Mouse (Mus musculus) midbrain, postnatal 0 days (tissue): ENCODE results near the gene Ifna14. TPM values are rescaled to one million over a fixed set of nuclear protein-coding genes. Genes with fewer than 3 reads are reported as not detected.

Source experiments
- ATAC-seq: fragments of 200-750 bp; cut with Nextera tagmentation; 2 replicates; pipeline ENCODE4 v1.8.0; 2017; ENCODE audit warnings: moderate number of reproducible peaks, mild to moderate bottlenecking, moderate TSS enrichment, moderate library complexity; ENCODE audit not compliant: low FRiP score
- DNase-seq: peaks from one replicate; pipeline ENCODE4 v3.0.0-alpha.2; 2015; ENCODE audit warnings: low spot score
- H3K27ac ChIP-seq: fragments of 300-500 bp; sonication (generic); 2 replicates; pipeline ENCODE4 v1.5.1; 2014; ENCODE audit warnings: low read depth, mild to moderate bottlenecking, low read length, mixed read lengths
- H3K27me3 ChIP-seq: fragments of 300-500 bp; sonication (generic); 2 replicates; pipeline ENCODE4 v1.6.1; 2014; ENCODE audit warnings: low read length, control low read depth, mixed read lengths; ENCODE audit not compliant: insufficient read depth
- H3K36me3 ChIP-seq: fragments of 300-500 bp; sonication (generic); 2 replicates; pipeline ENCODE4 v1.6.1; 2014; ENCODE audit warnings: low read length, control low read depth, mixed read lengths; ENCODE audit not compliant: insufficient read depth
- H3K4me1 ChIP-seq: fragments of 300-500 bp; sonication (generic); 2 replicates; pipeline ENCODE4 v1.6.1; 2014; ENCODE audit warnings: mild to moderate bottlenecking, control low read depth, antibody characterized with exemption, low read length, mixed read lengths; ENCODE audit not compliant: insufficient read depth
- H3K4me2 ChIP-seq: fragments of 300-500 bp; sonication (generic); 2 replicates; pipeline ENCODE4 v1.6.1; 2014; ENCODE audit warnings: low read depth, mild to moderate bottlenecking, low read length, mixed read lengths; ENCODE audit not compliant: poor library complexity, severe bottlenecking
- H3K4me3 ChIP-seq: fragments of 300-500 bp; sonication (generic); 2 replicates; pipeline ENCODE4 v1.5.1; 2014; ENCODE audit warnings: low read depth, mild to moderate bottlenecking, low read length, moderate library complexity
- H3K9ac ChIP-seq: fragments of 300-500 bp; sonication (generic); replicated peaks from 2 replicates; pipeline ENCODE4 v1.6.1; 2014; ENCODE audit warnings: mild to moderate bottlenecking, low read length, moderate library complexity, mixed read lengths; ENCODE audit not compliant: poor library complexity, severe bottlenecking
- H3K9me3 ChIP-seq: fragments of 300-500 bp; sonication (generic); 2 replicates; pipeline ENCODE4 v1.6.1; 2016; ENCODE audit warnings: low read length, control low read depth
- CTCF ChIP-seq: IDR thresholded peaks from 2 replicates; pipeline ENCODE4 v1.5.1; 2016; ENCODE audit warnings: antibody characterized with exemption, mild to moderate bottlenecking
- WGBS: fragments of 180-500 bp; shearing (Covaris S2); extraction: QIAGEN DNeasy Blood & Tissue Kit; methylation state at CpG from one replicate; pipeline ENCODE4 v1.1.7; 2014; 5-methylcytosine and 5-hydroxymethylcytosine counted together
- polyA plus RNA-seq: library from polyadenylated mRNA; unstranded; fragments of >200 nt; fragmentation: Nextera tagmentation; extraction: Ambion mirVana; gene quantifications from 2 replicates; pipeline ENCODE4 v1.2.1, GENCODE M21; 2015
- total RNA-seq: library from RNA; depleted of rRNA; stranded (reverse); fragments of >200 nt; gene quantifications from 2 replicates; pipeline ENCODE4 v1.2.3, GENCODE M21; 2014; rRNA removed

The Ifna14 gene
- total and polyA plus RNA-seq, 2 experiments from 2014 or later: not detected

GRCm38 (mm10) chr4:88522674-88523073 lies 48.9 kb downstream of the Ifna14 start, which contains the start of gene Ifnb1:
Gene Ifnb1, minus strand, starts transcription at chr4:88522774.
- no peaks in the 10 kb centered on the region for H3K36me3 ChIP-seq
- TF ChIP-seq CTCF: no peak
- H3K9ac ChIP-seq: no peak within 1 kb of the TSS
- no peak within 1 kb of the TSS for H3K4me2 ChIP-seq
- DNase-seq (no peak), ATAC-seq (no peak)
- no peaks in the 10 kb centered on the region for H3K9me3 ChIP-seq
- H3K27ac ChIP-seq: no peak within 1 kb of the TSS
- H3K4me3 ChIP-seq: no peak within 1 kb of the TSS
- H3K27me3 ChIP-seq: no peaks in the 10 kb centered on the region
- WGBS: 89% methylated on average over 4 of the region's 4 CpGs
- H3K4me1 ChIP-seq: no peaks in the 10 kb centered on the region

Other genes starting within 250 kb of the Ifna14 start
- 2.6 and 4.7 TPM in 2 replicates for gene Hacd4, start 132.9 kb downstream of the Ifna14 start, total RNA-seq
- gene Hacd4, start 132.9 kb downstream of the Ifna14 start, polyA plus RNA-seq: 3.7 and 4.1 TPM in 2 replicates
- not detected in 2 replicates for gene Ifnb1, start 49.0 kb downstream of the Ifna14 start, total RNA-seq
- not detected in 2 replicates for gene Ifnb1, start 49.0 kb downstream of the Ifna14 start, polyA plus RNA-seq
- not detected in 2 replicates for gene Ifna15, start 13.6 kb downstream of the Ifna14 start, total RNA-seq
- gene Ifna15, start 13.6 kb downstream of the Ifna14 start, polyA plus RNA-seq: not detected in 2 replicates
- gene Ifna9, start 20.6 kb upstream of the Ifna14 start, total RNA-seq: not detected in 2 replicates
- gene Ifna9, start 20.6 kb upstream of the Ifna14 start, polyA plus RNA-seq: not detected in 2 replicates
- gene Ifna12, start 31.6 kb upstream of the Ifna14 start, total RNA-seq: not detected in 2 replicates
- gene Ifna12, start 31.6 kb upstream of the Ifna14 start, polyA plus RNA-seq: not detected in 2 replicates
- gene C87499, start 62.6 kb upstream of the Ifna14 start, total RNA-seq: not detected in 2 replicates
- not detected in 2 replicates for gene C87499, start 62.6 kb upstream of the Ifna14 start, polyA plus RNA-seq
- not detected in 2 replicates for gene Ifna13, start 72.7 kb upstream of the Ifna14 start, total RNA-seq
- gene Ifna13, start 72.7 kb upstream of the Ifna14 start, polyA plus RNA-seq: not detected in 2 replicates
- gene Ifna16, start 105.1 kb upstream of the Ifna14 start, total RNA-seq: not detected in 2 replicates
- not detected in 2 replicates for gene Ifna16, start 105.1 kb upstream of the Ifna14 start, polyA plus RNA-seq
- not detected in 2 replicates for gene Ifna2, start 112.1 kb upstream of the Ifna14 start, total RNA-seq
- gene Ifna2, start 112.1 kb upstream of the Ifna14 start, polyA plus RNA-seq: not detected in 2 replicates
- not detected in 2 replicates for gene Ifnab, start 119.6 kb upstream of the Ifna14 start, total RNA-seq
- not detected in 2 replicates for gene Ifnab, start 119.6 kb upstream of the Ifna14 start, polyA plus RNA-seq
- 0.71 TPM in 1 of 2 replicates, not detected in the other for gene Gm26566, start 150.0 kb upstream of the Ifna14 start, total RNA-seq
- 0.49 and 1.3 TPM in 2 replicates for gene Gm26566, start 150.0 kb upstream of the Ifna14 start, polyA plus RNA-seq
- 148 and 172 TPM in 2 replicates for gene Klhl9, start 150.7 kb upstream of the Ifna14 start, total RNA-seq
- 77.6 and 82.5 TPM in 2 replicates for gene Klhl9, start 150.7 kb upstream of the Ifna14 start, polyA plus RNA-seq
- not detected in 2 replicates for gene Gm13271, start 183.1 kb upstream of the Ifna14 start, total RNA-seq
- gene Gm13271, start 183.1 kb upstream of the Ifna14 start, polyA plus RNA-seq: not detected in 2 replicates
- gene Gm13283, start 188.3 kb upstream of the Ifna14 start, total RNA-seq: not detected in 2 replicates
- not detected in 2 replicates for gene Gm13283, start 188.3 kb upstream of the Ifna14 start, polyA plus RNA-seq
- gene Gm13290, start 202.0 kb upstream of the Ifna14 start, total RNA-seq: not detected in 2 replicates
- not detected in 2 replicates for gene Gm13290, start 202.0 kb upstream of the Ifna14 start, polyA plus RNA-seq
- gene Gm13289, start 205.1 kb upstream of the Ifna14 start, total RNA-seq: not detected in 2 replicates
- gene Gm13289, start 205.1 kb upstream of the Ifna14 start, polyA plus RNA-seq: not detected in 2 replicates
- not detected in 2 replicates for gene Gm13272, start 208.1 kb upstream of the Ifna14 start, total RNA-seq
- not detected in 2 replicates for gene Gm13272, start 208.1 kb upstream of the Ifna14 start, polyA plus RNA-seq
- not detected in 2 replicates for gene Ifnz, start 210.3 kb upstream of the Ifna14 start, total RNA-seq
- gene Ifnz, start 210.3 kb upstream of the Ifna14 start, polyA plus RNA-seq: not detected in 2 replicates
- not detected in 2 replicates for gene Gm13276, start 213.9 kb upstream of the Ifna14 start, total RNA-seq
- gene Gm13276, start 213.9 kb upstream of the Ifna14 start, polyA plus RNA-seq: not detected in 2 replicates
- not detected in 2 replicates for gene Gm13277, start 216.8 kb upstream of the Ifna14 start, total RNA-seq
- gene Gm13277, start 216.8 kb upstream of the Ifna14 start, polyA plus RNA-seq: not detected in 2 replicates
- gene Gm13278, start 219.8 kb upstream of the Ifna14 start, total RNA-seq: not detected in 2 replicates
- gene Gm13278, start 219.8 kb upstream of the Ifna14 start, polyA plus RNA-seq: not detected in 2 replicates
- gene Gm13275, start 222.7 kb upstream of the Ifna14 start, total RNA-seq: not detected in 2 replicates
- gene Gm13275, start 222.7 kb upstream of the Ifna14 start, polyA plus RNA-seq: not detected in 2 replicates
- gene Gm13279, start 225.6 kb upstream of the Ifna14 start, total RNA-seq: not detected in 2 replicates
- gene Gm13279, start 225.6 kb upstream of the Ifna14 start, polyA plus RNA-seq: not detected in 2 replicates
- not detected in 2 replicates for gene Gm13285, start 227.9 kb upstream of the Ifna14 start, total RNA-seq
- not detected in 2 replicates for gene Gm13285, start 227.9 kb upstream of the Ifna14 start, polyA plus RNA-seq
- not detected in 2 replicates for gene Gm13287, start 231.5 kb upstream of the Ifna14 start, total RNA-seq
- gene Gm13287, start 231.5 kb upstream of the Ifna14 start, polyA plus RNA-seq: not detected in 2 replicates
- gene Gm13288, start 233.7 kb upstream of the Ifna14 start, total RNA-seq: not detected in 2 replicates
- gene Gm13288, start 233.7 kb upstream of the Ifna14 start, polyA plus RNA-seq: not detected in 2 replicates
- not detected in 2 replicates for gene Ifna7, start 244.4 kb upstream of the Ifna14 start, total RNA-seq
- gene Ifna7, start 244.4 kb upstream of the Ifna14 start, polyA plus RNA-seq: not detected in 2 replicates
- gene Ifna11, start 248.2 kb upstream of the Ifna14 start, total RNA-seq: not detected in 2 replicates
- gene Ifna11, start 248.2 kb upstream of the Ifna14 start, polyA plus RNA-seq: not detected in 2 replicates